Mouse (Mus musculus) bone marrow macrophage, adult 2 months (primary cell): ENCODE measurements at regions not wholly inside any gene's neighbourhood (a gene's known extent, or its start where the extent isn't known, plus 50 kb on each side); places are given as distances from the start of the nearest gene placed in this dataset.

ENCODE experiments used
- H3K27ac ChIP-seq: 2 replicates; pipeline ENCODE4 v1.5.1; 2012; ENCODE audit warnings: low read depth, low read length; ENCODE audit not compliant: insufficient read depth
- H3K4me1 ChIP-seq: 2 replicates; pipeline ENCODE4 v1.6.1; 2012; ENCODE audit warnings: low read length; ENCODE audit not compliant: control insufficient read depth, insufficient read depth
- H3K4me3 ChIP-seq: 2 replicates; pipeline ENCODE4 v1.5.1; 2012; ENCODE audit warnings: mild to moderate bottlenecking, low read length, moderate library complexity; ENCODE audit not compliant: insufficient read depth
- CTCF ChIP-seq: IDR thresholded peaks from 2 replicates; pipeline ENCODE4 v1.5.1; 2012; ENCODE audit warnings: low read depth, mild to moderate bottlenecking, low read length, moderate library complexity
- POLR2A ChIP-seq: IDR thresholded peaks from 2 replicates; pipeline ENCODE4 v1.6.1; 2012; ENCODE audit warnings: mild to moderate bottlenecking, low read depth, low read length, borderline replicate concordance

DNA sequence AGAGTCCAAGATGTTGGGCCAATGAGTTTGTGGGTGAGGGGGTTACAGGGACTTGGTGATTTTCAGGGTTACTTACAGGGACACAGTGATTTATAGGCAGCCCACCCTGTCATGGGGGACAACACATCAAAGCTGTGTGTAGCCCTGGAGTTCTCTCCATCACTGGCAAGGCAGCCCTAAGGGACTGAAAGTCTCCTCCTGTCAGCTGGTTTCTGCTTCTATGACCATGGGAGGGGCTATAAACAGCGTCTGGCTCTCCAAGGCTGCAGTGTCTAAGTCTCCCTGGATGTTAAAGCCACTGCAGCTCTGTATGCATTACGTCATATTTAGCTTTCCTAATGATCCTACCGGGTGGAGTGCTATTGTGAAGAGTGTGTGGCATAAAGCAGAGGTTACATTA, 66.2 kb upstream of the Zfp644 start:
- H3K4me1 ChIP-seq: no peaks in the 10 kb centered on the region; the same call in 1 of the 2 replicates
- no peak overlapping the region for H3K27ac ChIP-seq
- no peak for TF ChIP-seq CTCF
- TF ChIP-seq POLR2A: no peak
- no peak overlapping the region for H3K4me3 ChIP-seq

DNA sequence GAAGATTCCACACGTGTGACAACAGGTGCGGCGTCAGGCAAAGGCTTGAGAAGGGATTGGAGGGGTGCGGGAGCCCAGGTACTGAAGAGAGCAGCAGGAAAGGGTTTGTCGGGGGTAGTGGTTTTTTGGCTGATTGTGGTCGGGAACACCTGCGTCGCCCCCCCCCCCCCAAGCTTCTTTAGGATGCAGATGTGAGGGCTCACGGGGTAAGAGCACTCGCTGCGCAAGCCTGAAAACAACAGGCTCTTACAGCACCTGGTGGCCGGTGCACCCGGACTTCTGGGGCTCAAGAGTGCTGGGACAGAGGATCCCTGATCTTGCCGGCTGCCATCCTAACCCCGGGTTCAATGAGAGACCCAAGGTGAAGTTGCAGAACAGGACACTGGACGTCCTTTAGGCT, 60.9 kb upstream of the Zfp644 start:
- TF ChIP-seq POLR2A: no peak
- no peak for TF ChIP-seq CTCF
- no peak overlapping the region for H3K4me3 ChIP-seq
- no peak overlapping the region for H3K27ac ChIP-seq
- H3K4me1 ChIP-seq: no peaks in the 10 kb centered on the region; the same call in 1 of the 2 replicates

DNA sequence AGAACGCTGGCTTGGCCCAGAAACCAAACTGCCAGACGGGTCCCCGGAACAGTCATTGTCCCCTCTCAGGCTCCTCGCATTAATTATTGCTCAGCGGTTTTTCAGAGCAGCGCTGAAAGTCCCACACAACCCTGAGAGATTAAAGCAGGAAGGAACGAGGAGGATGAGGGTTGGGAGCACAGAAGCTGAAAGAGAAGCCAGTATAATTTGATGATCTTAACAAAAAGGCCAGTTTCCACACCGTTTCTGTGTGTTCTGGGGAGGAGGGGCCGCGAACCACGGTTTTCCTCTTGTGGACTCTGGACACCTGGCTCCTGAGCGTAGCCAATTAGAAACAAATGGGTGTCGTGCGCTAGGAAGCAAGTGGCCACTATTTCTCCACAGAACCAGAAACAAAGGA, 60.3 kb upstream of the Zfp644 start:
- no peak overlapping the region for H3K27ac ChIP-seq
- H3K4me1 ChIP-seq: no peaks in the 10 kb centered on the region; the same call in 1 of the 2 replicates
- no peak overlapping the region for H3K4me3 ChIP-seq
- TF ChIP-seq CTCF (no peak), POLR2A (no peak)

DNA sequence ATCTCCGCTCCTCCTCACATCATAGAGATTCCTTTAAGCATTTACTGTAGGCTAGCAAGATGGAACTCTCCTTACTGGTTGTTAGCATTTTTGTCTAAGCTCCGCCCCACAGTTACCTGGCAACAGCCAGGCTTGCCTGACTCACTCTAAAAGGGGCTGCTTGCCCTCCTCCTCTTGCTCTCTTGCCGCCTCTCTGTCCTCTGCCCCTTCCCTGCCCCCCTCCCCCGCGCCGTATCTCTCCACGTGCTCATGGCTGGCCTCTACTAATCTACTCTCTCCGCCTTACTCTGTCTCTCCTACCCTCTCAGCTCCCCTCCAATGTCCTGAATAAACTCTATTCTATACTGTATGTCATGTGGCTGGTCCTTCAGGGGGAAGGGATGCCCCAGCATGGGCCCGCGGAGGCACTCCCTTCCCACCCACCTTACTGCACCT, 59.9 kb upstream of the Zfp644 start:
- Histone ChIP-seq H3K4me1 (no peaks in the 10 kb centered on the region), H3K4me3 (no peak overlapping the region), H3K27ac (no peak overlapping the region)
- TF ChIP-seq POLR2A: no peak
- no peak for TF ChIP-seq CTCF

DNA sequence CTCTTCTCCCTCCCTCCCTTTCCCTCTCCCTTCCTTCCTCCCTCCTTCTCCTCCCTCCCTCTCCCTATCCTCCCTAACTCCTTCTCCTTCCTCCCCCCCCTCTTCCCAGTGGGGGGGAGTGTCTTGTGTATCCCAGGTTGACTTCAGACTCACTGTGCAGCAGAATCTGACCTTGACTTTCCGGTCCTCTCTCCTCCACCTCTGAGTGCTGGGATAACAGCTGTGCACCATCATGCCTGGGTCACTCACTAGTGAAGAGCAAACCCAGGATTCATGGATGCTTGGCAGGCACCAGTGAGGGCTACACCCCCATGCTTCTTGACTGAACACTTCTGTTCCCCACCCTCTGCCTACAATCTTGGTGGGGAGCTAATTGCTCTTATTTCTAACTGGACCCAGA, 56.2 kb upstream of the Zfp644 start:
- Histone ChIP-seq H3K4me1 (no peaks in the 10 kb centered on the region), H3K4me3 (no peak overlapping the region), H3K27ac (no peak overlapping the region)
- TF ChIP-seq POLR2A (no peak), CTCF (no peak)

DNA sequence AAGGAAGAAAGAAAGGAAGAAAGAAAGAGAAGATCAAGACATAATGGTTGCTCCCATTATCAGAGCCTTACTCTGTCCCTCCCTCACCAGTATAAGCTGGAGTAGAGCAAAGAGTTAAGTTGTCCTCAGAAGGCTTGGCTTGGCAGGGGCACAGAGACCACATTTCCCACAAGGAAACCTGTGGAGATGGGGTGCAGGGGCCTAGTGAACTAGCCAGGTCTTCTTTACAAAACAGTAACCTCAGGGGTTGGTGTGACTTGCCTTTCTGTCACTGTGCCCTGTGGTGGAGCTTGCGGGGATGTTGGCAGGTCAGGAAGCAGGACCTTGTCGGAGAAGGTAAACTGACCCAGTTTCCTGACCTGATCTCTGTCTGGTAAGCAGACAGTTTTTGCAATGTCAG, 53.1 kb upstream of the Zfp644 start:
- Histone ChIP-seq H3K4me1 (no peaks in the 10 kb centered on the region), H3K4me3 (no peak overlapping the region), H3K27ac (no peak overlapping the region)
- no peak for TF ChIP-seq CTCF
- TF ChIP-seq POLR2A: no peak

DNA sequence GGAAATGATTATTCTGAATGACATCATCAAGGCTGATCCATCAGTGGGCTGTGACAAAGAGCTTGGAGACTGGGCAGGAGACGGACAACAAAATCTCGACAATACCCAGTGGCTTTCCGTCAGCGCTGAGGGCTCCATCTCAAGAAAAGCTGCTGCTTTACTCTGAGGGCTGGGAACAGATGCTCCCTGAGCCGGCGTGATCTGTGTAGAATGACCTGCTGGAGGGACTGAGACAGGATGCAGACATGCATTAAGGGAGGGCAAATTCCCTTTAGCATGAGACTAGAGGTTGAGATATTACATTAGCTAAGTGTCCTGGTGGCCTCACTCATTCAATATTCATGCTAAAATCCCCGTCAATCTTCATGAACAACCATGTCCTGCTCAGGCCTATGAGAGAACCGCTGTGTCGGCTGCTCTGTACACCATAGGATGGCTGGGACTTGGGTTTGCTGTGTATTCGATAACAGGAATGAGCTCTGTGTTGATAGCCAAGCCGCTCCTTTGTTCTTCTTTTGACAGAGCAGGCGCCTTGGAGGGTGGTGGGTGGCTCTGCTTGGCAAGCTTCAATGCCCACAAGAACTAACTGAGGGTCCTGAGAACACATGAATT, 51.5 kb upstream of the Zfp644 start:
- no peaks in the 10 kb centered on the region for H3K4me1 ChIP-seq

More for the DNA sequence above, 51.5 kb upstream of the Zfp644 start:
- Histone ChIP-seq H3K27ac (no peak overlapping the region), H3K4me3 (no peak overlapping the region)
- no peak for TF ChIP-seq POLR2A
- TF ChIP-seq CTCF: no peak
